ENCODE assay signal across 17 mouse cellular contexts in the genomic region with DNA sequence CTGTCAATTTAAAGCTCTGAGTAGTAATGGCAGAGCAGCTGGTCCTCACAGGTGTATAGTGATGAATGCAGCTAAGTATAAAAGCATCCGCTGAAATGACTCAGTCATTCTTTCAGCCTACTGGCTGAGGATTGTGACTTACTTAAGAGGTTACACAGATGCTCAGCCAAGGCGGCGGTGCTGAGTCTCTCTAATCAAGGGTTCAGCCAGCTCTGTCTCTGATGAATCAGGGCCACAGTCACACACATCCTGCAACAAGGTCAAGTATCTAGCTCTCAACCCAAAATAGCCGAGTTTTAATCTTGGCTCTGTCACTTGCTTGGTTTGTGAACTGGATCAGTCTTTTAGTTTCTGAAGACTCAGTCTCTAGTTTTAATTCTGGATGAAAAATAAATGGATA.
DNase-seq lines count a peak whose midpoint lies in the region; ATAC-seq and TF ChIP-seq lines count a peak whose summit lies in the region.
"Had no signal": no experiment of that assay in that cellular context is flagged by ENCODE, and none has a peak within 500 bp of the region (broad histone marks: within the 10 kb centered on the region; RNA-seq: fewer than 3 reads in every experiment).

No protein-coding gene starts in this region.

- no peak for ATAC-seq in kidney, embryonic 14.5 days (ENCODE audit: low FRiP score, low TSS enrichment)
- no peak for ATAC-seq in midbrain, postnatal 0 days (ENCODE audit: low FRiP score)
- ATAC-seq: CD4-positive, CD25-positive, alpha-beta regulatory T cell, adult 4 months; forebrain, embryonic 14.5 days had no signal

- H3K27ac ChIP-seq in kidney, adult 2 months (ENCODE audit: insufficient read depth, low read depth, low read length): no peak overlapping the region
- no peak overlapping the region for H3K27ac ChIP-seq in kidney, embryonic 14.5 days (ENCODE audit: low read depth, low read length)
- H3K27ac ChIP-seq in midbrain, postnatal 0 days (ENCODE audit: low read depth, low read length): no peak overlapping the region
- H3K27ac ChIP-seq: embryonic facial prominence, embryonic 15.5 days; gastrocnemius, adult 2 months; hindbrain, embryonic 14.5 days; kidney, embryonic 15.5 days; neural tube, embryonic 15.5 days had no signal

- TF ChIP-seq CTCF in kidney, adult 2 months (conservative IDR thresholded peaks at IDR 0.05; ENCODE audit: insufficient read depth, insufficient read length, low read depth, low read length): no peak
- TF ChIP-seq CTCF in midbrain, postnatal 0 days (IDR thresholded peaks at IDR 0.05): no peak

- TF ChIP-seq POLR2A in kidney, adult 2 months (IDR thresholded peaks at IDR 0.05; ENCODE audit: low read depth, low read length): no peak

- H3K27me3 ChIP-seq in kidney, adult 2 months (replicated peaks; ENCODE audit: control insufficient read depth, insufficient read depth, low read length): no peaks in the 10 kb centered on the region
- no peaks in the 10 kb centered on the region for H3K27me3 ChIP-seq in kidney, embryonic 14.5 days (ENCODE audit: control insufficient read depth, insufficient read depth, low read length)
- H3K27me3 ChIP-seq in midbrain, postnatal 0 days (ENCODE audit: insufficient read depth, low read length): no peaks in the 10 kb centered on the region
- H3K27me3 ChIP-seq: embryonic facial prominence, embryonic 15.5 days; kidney, embryonic 15.5 days; neural tube, embryonic 15.5 days had no signal

- no peak overlapping the region for H3K4me3 ChIP-seq in kidney, adult 2 months (ENCODE audit: insufficient read depth, low read depth, low read length)
- H3K4me3 ChIP-seq in kidney, embryonic 14.5 days (ENCODE audit: low read length): no peak overlapping the region
- H3K4me3 ChIP-seq in midbrain, postnatal 0 days (ENCODE audit: low read depth, low read length): no peak overlapping the region
- H3K4me3 ChIP-seq: embryonic facial prominence, embryonic 15.5 days; gastrocnemius, adult 2 months; kidney, embryonic 15.5 days; neural tube, embryonic 15.5 days had no signal

- H3K9ac ChIP-seq in kidney, embryonic 14.5 days (ENCODE audit: low read depth, low read length): no peak overlapping the region
- H3K9ac ChIP-seq in midbrain, postnatal 0 days (replicated peaks; ENCODE audit: low read length, poor library complexity, severe bottlenecking): no peak overlapping the region
- H3K9ac ChIP-seq: embryonic facial prominence, embryonic 15.5 days; hindbrain, embryonic 14.5 days; kidney, embryonic 15.5 days; neural tube, embryonic 15.5 days had no signal

- H3K9me3 ChIP-seq in kidney, embryonic 14.5 days (ENCODE audit: control insufficient read depth, low read length): no peaks in the 10 kb centered on the region
- no peaks in the 10 kb centered on the region for H3K9me3 ChIP-seq in midbrain, postnatal 0 days (ENCODE audit: low read length)
- H3K9me3 ChIP-seq: embryonic facial prominence, embryonic 15.5 days; kidney, embryonic 15.5 days; neural tube, embryonic 15.5 days had no signal

- H3K4me1 ChIP-seq in kidney, adult 2 months (ENCODE audit: control insufficient read depth, insufficient read depth, low read length): no peaks in the 10 kb centered on the region
- no peaks in the 10 kb centered on the region for H3K4me1 ChIP-seq in kidney, embryonic 14.5 days (ENCODE audit: control insufficient read depth, insufficient read depth, low read length)
- no peaks in the 10 kb centered on the region for H3K4me1 ChIP-seq in midbrain, postnatal 0 days (ENCODE audit: insufficient read depth, low read length)
- H3K4me1 ChIP-seq: embryonic facial prominence, embryonic 15.5 days; kidney, embryonic 15.5 days; neural tube, embryonic 15.5 days had no signal

- no peak overlapping the region for H3K4me2 ChIP-seq in kidney, embryonic 14.5 days (replicated peaks; ENCODE audit: low read depth, low read length)
- no peak overlapping the region for H3K4me2 ChIP-seq in midbrain, postnatal 0 days (ENCODE audit: low read depth, low read length, poor library complexity, severe bottlenecking)
- H3K4me2 ChIP-seq: embryonic facial prominence, embryonic 15.5 days; hindbrain, embryonic 14.5 days; kidney, embryonic 15.5 days; midbrain, embryonic 11.5 days; neural tube, embryonic 15.5 days had no signal

- WGBS in kidney, adult 2 months: 80% methylated on average over 4 of the region's 4 CpGs
- 85% methylated on average over 4 of the region's 4 CpGs for WGBS in kidney, embryonic 14.5 days
- 85% methylated on average over 4 of the region's 4 CpGs for WGBS in midbrain, postnatal 0 days

- peak; percentile 2 for DNase-seq in kidney, adult 2 months
- DNase-seq in right cerebral cortex, adult 2 months (ENCODE audit: low spot score in 2 of 2): peak; percentile 10 to 12
- DNase-seq in right cerebral cortex, postnatal 14 days: no peak
- DNase-seq in adrenal gland, postnatal 14 days: peak; percentile 24
- DNase-seq in layer of hippocampus, postnatal 36 days: no peak
- DNase-seq in midbrain, postnatal 0 days (ENCODE audit: low spot score): no peak
- DNase-seq: cerebellum, adult 9-11 months; gastrocnemius, adult 2 months; heart, postnatal 4 days had no signal

- H3K36me3 ChIP-seq in kidney, adult 2 months (ENCODE audit: control insufficient read depth, insufficient read depth, low read length): no peaks in the 10 kb centered on the region
- H3K36me3 ChIP-seq in kidney, embryonic 14.5 days (ENCODE audit: control insufficient read depth, insufficient read depth, low read length): no peaks in the 10 kb centered on the region
- H3K36me3 ChIP-seq in midbrain, postnatal 0 days (ENCODE audit: insufficient read depth, low read length): no peaks in the 10 kb centered on the region
- H3K36me3 ChIP-seq: embryonic facial prominence, embryonic 15.5 days; kidney, embryonic 15.5 days; neural tube, embryonic 15.5 days had no signal

Comparison
In these comparisons a context has a peak if more than half of its experiments do, and no peak if none do; other contexts are left out.
1. DNase-seq: peak in kidney, adult 2 months (single experiment), right cerebral cortex, adult 2 months (2 of 2) and adrenal gland, postnatal 14 days (single experiment); none in right cerebral cortex, postnatal 14 days (single experiment), layer of hippocampus, postnatal 36 days (0 of 2) and midbrain, postnatal 0 days (single experiment).